Mouse (Mus musculus) neural tube, embryonic 14.5 days (tissue): Measurements from ENCODE around the gene Ankrd2. TPM values are rescaled to one million over a fixed set of nuclear protein-coding genes. Genes with fewer than 3 reads are reported as not detected.

Experiments used
- ATAC-seq: fragments of 200-750 bp; cut with Nextera tagmentation; 2 replicates; pipeline ENCODE4 v1.8.0; 2017; ENCODE audit warnings: low read depth, mild to moderate bottlenecking, moderate TSS enrichment, moderate library complexity
- H3K27ac ChIP-seq: fragments of 300-500 bp; sonication (generic); 2 replicates; pipeline ENCODE4 v1.5.1; 2014; ENCODE audit warnings: low read depth, mild to moderate bottlenecking, control low read depth, low read length, moderate library complexity, mixed read lengths
- H3K27me3 ChIP-seq: fragments of 300-500 bp; sonication (generic); 2 replicates; pipeline ENCODE4 v1.6.1; 2014; ENCODE audit warnings: low read length; ENCODE audit not compliant: control insufficient read depth, insufficient read depth
- H3K36me3 ChIP-seq: fragments of 300-500 bp; sonication (generic); 2 replicates; pipeline ENCODE4 v1.6.1; 2014; ENCODE audit warnings: low read length, mixed read lengths; ENCODE audit not compliant: control insufficient read depth, insufficient read depth
- H3K4me1 ChIP-seq: fragments of 300-500 bp; sonication (generic); 2 replicates; pipeline ENCODE4 v1.6.1; 2014; ENCODE audit warnings: low read length; ENCODE audit not compliant: control insufficient read depth, insufficient read depth
- H3K4me2 ChIP-seq: fragments of 300-500 bp; sonication (generic); 2 replicates; pipeline ENCODE4 v1.6.1; 2014; ENCODE audit warnings: mild to moderate bottlenecking, low read depth, low read length, control low read depth
- H3K4me3 ChIP-seq: fragments of 300-500 bp; sonication (generic); 2 replicates; pipeline ENCODE4 v1.5.1; 2014; ENCODE audit warnings: low read depth, low read length, control low read depth, mixed read lengths
- H3K9ac ChIP-seq: fragments of 300-500 bp; sonication (generic); replicated peaks from 2 replicates; pipeline ENCODE4 v1.6.1; 2014; ENCODE audit warnings: low read depth, mild to moderate bottlenecking, control low read depth, low read length, mixed read lengths
- H3K9me3 ChIP-seq: fragments of 300-500 bp; sonication (generic); 2 replicates; pipeline ENCODE4 v1.6.1; 2016; ENCODE audit warnings: low read length; ENCODE audit not compliant: control insufficient read depth
- WGBS: fragments of 180-500 bp; shearing (Covaris S2); extraction: QIAGEN DNeasy Blood & Tissue Kit; methylation state at CpG from one replicate; pipeline ENCODE4 v1.1.7; 2014; 5-methylcytosine and 5-hydroxymethylcytosine counted together
- polyA plus RNA-seq: library from polyadenylated mRNA; unstranded; fragments of >200 nt; fragmentation: Nextera tagmentation; extraction: Ambion mirVana; gene quantifications from 2 replicates; pipeline ENCODE4 v1.2.1, GENCODE M21; 2014

Ankrd2 gene
- 0.73 and 0.80 TPM in 2 replicates for polyA plus RNA-seq

GRCm38 (mm10) chr19:42035456-42036248 is at the start of gene Ankrd2:
Gene Ankrd2 (plus strand): TSS chr19:42036000.
- no peaks in the 10 kb centered on the region for H3K36me3 ChIP-seq
- no peak within 1 kb of the TSS for H3K4me2 ChIP-seq
- H3K27me3 ChIP-seq, result no peaks in the 10 kb centered on the region
- H3K4me3 ChIP-seq, result no peak within 1 kb of the TSS
- H3K9me3 ChIP-seq, result no peaks in the 10 kb centered on the region
- WGBS, result 63% methylated on average over 19 of the region's 19 CpGs
- no peak within 1 kb of the TSS for H3K9ac ChIP-seq
- peak; percentile 81 for ATAC-seq
- no peaks in the 10 kb centered on the region for H3K4me1 ChIP-seq
- H3K27ac ChIP-seq, result no peak within 1 kb of the TSS

GRCm38 (mm10) chr19:41987206-41987605 is 48.6 kb upstream of the Ankrd2 start:
- no peaks in the 10 kb centered on the region for H3K9me3 ChIP-seq
- no peak overlapping the region for H3K4me2 ChIP-seq
- H3K27me3 ChIP-seq, result peaks cover 4% of the 10 kb centered on the region; the same call in 1 of the 2 replicates
- no peak overlapping the region for H3K9ac ChIP-seq
- H3K36me3 ChIP-seq, result no peaks in the 10 kb centered on the region
- H3K4me3 ChIP-seq, result no peak overlapping the region
- 88% methylated on average over 4 of the region's 4 CpGs for WGBS
- ATAC-seq, result no peak
- no peak overlapping the region for H3K27ac ChIP-seq
- no peaks in the 10 kb centered on the region for H3K4me1 ChIP-seq

GRCm38 (mm10) chr19:41989810-41990209 is 46.0 kb upstream of the Ankrd2 start:
- 87% methylated on average over 6 of the region's 6 CpGs for WGBS
- Histone ChIP-seq H3K4me1 (no peaks in the 10 kb centered on the region), H3K9me3 (no peaks in the 10 kb centered on the region), H3K9ac (no peak overlapping the region), H3K27ac (no peak overlapping the region), H3K4me2 (no peak overlapping the region), H3K4me3 (no peak overlapping the region), H3K36me3 (no peaks in the 10 kb centered on the region), H3K27me3 (no peaks in the 10 kb centered on the region)
- no peak for ATAC-seq

GRCm38 (mm10) chr19:41991926-41992477 is 43.8 kb upstream of the Ankrd2 start:
- Histone ChIP-seq H3K27me3 (no peaks in the 10 kb centered on the region), H3K4me2 (no peak overlapping the region), H3K4me1 (no peaks in the 10 kb centered on the region), H3K36me3 (no peaks in the 10 kb centered on the region), H3K9me3 (no peaks in the 10 kb centered on the region), H3K27ac (no peak overlapping the region), H3K9ac (no peak overlapping the region), H3K4me3 (no peak overlapping the region)
- 35% methylated on average over 6 of the region's 6 CpGs for WGBS
- no peak for ATAC-seq

GRCm38 (mm10) chr19:41992971-41993370 is 42.8 kb upstream of the Ankrd2 start:
- Histone ChIP-seq H3K4me3 (no peak overlapping the region), H3K4me2 (no peak overlapping the region), H3K4me1 (no peaks in the 10 kb centered on the region), H3K9me3 (no peaks in the 10 kb centered on the region), H3K9ac (no peak overlapping the region), H3K27ac (no peak overlapping the region), H3K36me3 (no peaks in the 10 kb centered on the region), H3K27me3 (no peaks in the 10 kb centered on the region)
- ATAC-seq, result no peak
- WGBS, result 88% methylated on average over 2 of the region's 2 CpGs

- Histone ChIP-seq H3K27ac (no peak overlapping the region), H3K4me2 (no peak overlapping the region), H3K36me3 (no peaks in the 10 kb centered on the region), H3K9me3 (no peaks in the 10 kb centered on the region), H3K4me1 (no peaks in the 10 kb centered on the region), H3K4me3 (no peak overlapping the region), H3K9ac (no peak overlapping the region), H3K27me3 (no peaks in the 10 kb centered on the region)
- no peak for ATAC-seq
- WGBS, result 85% methylated on average over 6 of the region's 6 CpGs
These were observed 42.3 kb upstream of the Ankrd2 start for GRCm38 (mm10) chr19:41993484-41993883.

- Histone ChIP-seq H3K9ac (no peak overlapping the region), H3K27ac (no peak overlapping the region), H3K36me3 (no peaks in the 10 kb centered on the region), H3K9me3 (no peaks in the 10 kb centered on the region), H3K4me2 (no peak overlapping the region), H3K4me3 (no peak overlapping the region), H3K27me3 (no peaks in the 10 kb centered on the region), H3K4me1 (no peaks in the 10 kb centered on the region)
- WGBS, result 87% methylated on average over 7 of the region's 7 CpGs
- no peak for ATAC-seq
These were observed 41.8 kb upstream of the Ankrd2 start for GRCm38 (mm10) chr19:41994023-41994422.

GRCm38 (mm10) chr19:41995483-41995882 is 40.3 kb upstream of the Ankrd2 start:
- H3K9me3 ChIP-seq, result no peaks in the 10 kb centered on the region
- 37% methylated on average over 1 of the region's 1 CpGs for WGBS
- no peak overlapping the region for H3K4me3 ChIP-seq
- H3K4me2 ChIP-seq, result no peak overlapping the region
- H3K36me3 ChIP-seq, result no peaks in the 10 kb centered on the region
- no peaks in the 10 kb centered on the region for H3K4me1 ChIP-seq
- no peak overlapping the region for H3K27ac ChIP-seq
- no peak for ATAC-seq
- no peaks in the 10 kb centered on the region for H3K27me3 ChIP-seq
- no peak overlapping the region for H3K9ac ChIP-seq

GRCm38 (mm10) chr19:41997090-41997489 is 38.7 kb upstream of the Ankrd2 start:
- no peak for ATAC-seq
- no peak overlapping the region for H3K4me2 ChIP-seq

More at GRCm38 (mm10) chr19:41997090-41997489, 38.7 kb upstream of the Ankrd2 start:
- no peaks in the 10 kb centered on the region for H3K27me3 ChIP-seq
- H3K4me3 ChIP-seq, result no peak overlapping the region
- H3K4me1 ChIP-seq, result no peaks in the 10 kb centered on the region
- H3K27ac ChIP-seq, result no peak overlapping the region
- 90% methylated on average over 10 of the region's 10 CpGs for WGBS
- no peak overlapping the region for H3K9ac ChIP-seq
- no peaks in the 10 kb centered on the region for H3K9me3 ChIP-seq
- H3K36me3 ChIP-seq, result no peaks in the 10 kb centered on the region
